Mouse (Mus musculus): ENCODE results near the gene Cdk18.

Cdk18 gene

GRCm38 (mm10) chr1:132065475-132066172 is 73.9 kb downstream of the Cdk18 start:
- peak; percentile 79 for DNase-seq (ENCODE audit: extremely low read depth, low read depth)

GRCm38 (mm10) chr1:132065001-132065400 is 74.5 kb downstream of the Cdk18 start:
- no peak for DNase-seq (ENCODE audit: extremely low read depth, low read depth)

GRCm38 (mm10) chr1:132063096-132063495 is 76.4 kb downstream of the Cdk18 start:
- no peak for DNase-seq (ENCODE audit: extremely low read depth, low read depth)

All from MEL-GATA-1-ER (cell line).